Mouse (Mus musculus) ES-Bruce4 (cell line): Measurements from ENCODE around the gene Hoxc11. TPM values are rescaled to one million over a fixed set of nuclear protein-coding genes. Genes with fewer than 3 reads are reported as not detected.

Experiments
- H3K27ac ChIP-seq: 2 replicates; pipeline ENCODE4 v1.5.1; 2012; ENCODE audit warnings: low read length, inconsistent platforms; ENCODE audit not compliant: insufficient read depth
- H3K27me3 ChIP-seq: 2 replicates; pipeline ENCODE4 v1.6.1; 2012; ENCODE audit warnings: mild to moderate bottlenecking, low read length, inconsistent platforms; ENCODE audit not compliant: control insufficient read depth, poor library complexity, insufficient read depth, severe bottlenecking
- H3K36me3 ChIP-seq: 2 replicates; pipeline ENCODE4 v1.6.1; 2012; ENCODE audit warnings: inconsistent platforms, mild to moderate bottlenecking, low read length, moderate library complexity; ENCODE audit not compliant: control insufficient read depth, poor library complexity, insufficient read depth, severe bottlenecking
- H3K4me1 ChIP-seq: one replicate; pipeline ENCODE4 v1.8.1; 2011; ENCODE audit warnings: low read length; ENCODE audit not compliant: control insufficient read depth, insufficient read depth
- H3K4me3 ChIP-seq: 2 replicates; pipeline ENCODE4 v1.5.1; 2011; ENCODE audit warnings: low read depth, mild to moderate bottlenecking, low read length
- H3K9ac ChIP-seq: 2 replicates; pipeline ENCODE4 v1.6.1; 2012; ENCODE audit warnings: low read depth, mild to moderate bottlenecking, inconsistent platforms; ENCODE audit not compliant: poor library complexity, severe bottlenecking
- H3K9me3 ChIP-seq: replicated peaks from 2 replicates; pipeline ENCODE4 v1.6.1; 2012; ENCODE audit warnings: mild to moderate bottlenecking, low read length, inconsistent platforms; ENCODE audit not compliant: control insufficient read depth, poor library complexity, insufficient read depth, severe bottlenecking
- CTCF ChIP-seq: IDR thresholded peaks from one replicate; pipeline ENCODE4 v1.8.1; 2011; ENCODE audit warnings: low read depth, low read length
- EP300 ChIP-seq: IDR thresholded peaks from 2 replicates; pipeline ENCODE4 v1.6.1; 2011; ENCODE audit warnings: low read depth, low read length; ENCODE audit not compliant: insufficient read depth
- POLR2A ChIP-seq: IDR thresholded peaks from one replicate; pipeline ENCODE4 v1.8.1; 2011; ENCODE audit warnings: low read length; ENCODE audit not compliant: insufficient read depth
- polyA plus RNA-seq: library from polyadenylated mRNA; stranded (reverse); fragments of >200 nt; gene quantifications from 2 replicates; pipeline ENCODE4 v1.2.4, GENCODE M21; 2011; ENCODE audit warnings: low read depth; ENCODE audit not compliant: missing spikeins, insufficient read depth, insufficient read length

The Hoxc11 gene
- polyA plus RNA-seq, 1 experiment: not detected

- Histone ChIP-seq H3K9me3 (no peaks in the 10 kb centered on the region), H3K4me3 (no peak overlapping the region), H3K27ac (no peak overlapping the region), H3K9ac (no peak overlapping the region), H3K36me3 (no peaks in the 10 kb centered on the region), H3K27me3 (peaks cover 36% of the 10 kb centered on the region), H3K4me1 (no peaks in the 10 kb centered on the region)
- TF ChIP-seq POLR2A (no peak), EP300 (no peak), CTCF (no peak)
Measured at GRCm38 (mm10) chr15:102917972-102918572, 36.2 kb upstream of the Hoxc11 start.

DNA sequence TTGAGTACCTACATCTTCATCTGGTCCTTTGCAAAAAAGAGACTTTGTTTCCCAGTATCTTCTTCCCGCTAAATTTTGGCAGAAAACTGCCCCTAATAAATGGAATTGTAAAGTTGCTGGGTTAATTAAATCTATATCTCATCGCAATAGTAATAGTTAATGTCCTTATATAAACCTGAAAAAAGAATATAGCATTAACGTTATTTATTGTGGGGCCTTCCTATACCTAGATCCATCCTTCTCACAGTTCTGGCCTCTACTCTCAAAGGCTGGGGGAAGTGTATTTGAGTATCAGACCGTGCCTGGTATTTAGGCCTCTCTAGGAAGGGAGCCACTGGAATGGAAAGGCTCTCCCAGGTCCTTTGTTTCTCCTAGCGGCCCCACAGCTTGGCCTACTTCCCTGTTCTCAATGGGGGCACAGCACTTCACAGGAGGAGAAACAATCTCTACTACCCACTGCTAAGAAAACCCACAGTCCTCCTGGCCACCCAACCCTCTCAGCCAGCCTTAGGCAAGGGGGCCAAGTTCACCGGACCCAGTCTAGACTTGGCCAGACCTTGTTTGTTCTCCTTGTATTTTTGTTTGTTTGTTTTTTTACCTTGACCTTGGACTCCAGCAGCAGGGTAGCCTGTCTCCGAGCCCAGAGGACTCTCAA lies 35.5 kb upstream of the Hoxc11 start:
- Histone ChIP-seq H3K9me3 (no peaks in the 10 kb centered on the region), H3K27me3 (peaks cover 35% of the 10 kb centered on the region), H3K4me1 (no peaks in the 10 kb centered on the region), H3K4me3 (no peak overlapping the region), H3K27ac (no peak overlapping the region), H3K9ac (no peak overlapping the region), H3K36me3 (no peaks in the 10 kb centered on the region)
- no peak for TF ChIP-seq POLR2A

DNA sequence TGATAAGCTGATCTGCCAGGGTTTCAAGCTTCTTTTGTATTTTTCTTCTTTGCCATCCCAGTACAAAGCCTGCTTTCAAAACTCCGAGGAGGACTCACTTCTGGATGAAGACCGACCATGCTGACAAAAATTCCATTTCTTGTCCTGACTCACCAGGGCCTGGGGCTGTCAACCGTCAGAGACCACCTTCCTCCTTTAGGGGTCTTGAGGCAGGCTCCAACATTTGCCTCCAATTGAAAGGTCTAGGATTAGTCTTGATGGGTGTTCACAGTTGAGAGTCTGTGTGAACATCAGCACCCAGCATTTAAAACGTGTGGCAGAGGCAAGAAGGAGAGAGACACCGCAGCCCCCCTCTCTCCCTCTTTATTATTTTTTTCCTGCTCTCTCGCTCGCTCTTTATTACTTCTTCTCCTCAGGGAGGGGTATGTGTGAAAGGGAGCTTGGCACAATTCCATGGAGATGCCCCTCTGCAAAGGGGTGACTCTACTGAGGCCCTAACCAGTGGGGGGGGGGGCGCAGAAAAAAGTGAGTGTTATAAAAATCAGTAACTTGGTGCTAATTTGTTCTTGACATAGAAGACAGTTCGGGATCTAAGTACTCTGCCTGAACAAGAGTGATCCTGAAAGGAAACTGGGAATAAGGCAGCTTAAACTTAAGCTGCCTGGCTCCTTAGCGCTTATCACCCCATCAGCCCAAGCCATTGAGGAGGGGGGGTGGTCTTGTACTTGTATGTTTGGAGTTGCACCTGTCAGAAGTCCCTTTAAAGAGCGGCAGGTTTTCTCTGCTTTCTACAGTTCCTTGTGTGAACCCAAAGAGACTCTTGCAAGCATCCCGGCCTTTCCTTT lies 34.7 kb upstream of the Hoxc11 start:
- no peaks in the 10 kb centered on the region for H3K36me3 ChIP-seq
- H3K27me3 ChIP-seq: peaks cover 36% of the 10 kb centered on the region
- TF ChIP-seq CTCF: no peak
- TF ChIP-seq POLR2A: no peak
- TF ChIP-seq EP300: no peak
- no peaks in the 10 kb centered on the region for H3K4me1 ChIP-seq
- peak overlapping the region; percentile 64 for H3K9ac ChIP-seq
- H3K4me3 ChIP-seq: peak overlapping the region; percentile 70
- no peaks in the 10 kb centered on the region for H3K9me3 ChIP-seq
- no peak overlapping the region for H3K27ac ChIP-seq

GRCm38 (mm10) chr15:102920619-102921018 lies 33.6 kb upstream of the Hoxc11 start:
- no peaks in the 10 kb centered on the region for H3K36me3 ChIP-seq
- H3K27ac ChIP-seq: no peak overlapping the region
- no peaks in the 10 kb centered on the region for H3K4me1 ChIP-seq
- H3K27me3 ChIP-seq: peaks cover 38% of the 10 kb centered on the region
- H3K4me3 ChIP-seq: peak overlapping the region; percentile 70; the same call in 1 of the 2 replicates
- peak overlapping the region; percentile 64; the same call in 1 of the 2 replicates for H3K9ac ChIP-seq
- no peaks in the 10 kb centered on the region for H3K9me3 ChIP-seq
- peak; percentile 65; the same call in 1 of the 2 replicates for TF ChIP-seq EP300
- TF ChIP-seq CTCF: no peak

- H3K9ac ChIP-seq: peak within 1 kb of the TSS; percentile 93
Measured at GRCm38 (mm10) chr15:102921053-102922011, 32.9 kb upstream of the Hoxc11 start, which contains the start of gene Hoxc13. Hoxc13 (plus strand) TSS chr15:102921103.

More at GRCm38 (mm10) chr15:102921053-102922011, 32.9 kb upstream of the Hoxc11 start, which contains the start of gene Hoxc13:
- no peaks in the 10 kb centered on the region for H3K36me3 ChIP-seq
- peak within 1 kb of the TSS; percentile 77 for H3K4me3 ChIP-seq
- no peak within 1 kb of the TSS for H3K27ac ChIP-seq
- H3K9me3 ChIP-seq: no peaks in the 10 kb centered on the region
- H3K27me3 ChIP-seq: peaks cover 40% of the 10 kb centered on the region
- H3K4me1 ChIP-seq: no peaks in the 10 kb centered on the region
- TF ChIP-seq EP300 (no peak), POLR2A (no peak), CTCF (no peak)
